Mouse (Mus musculus): Measurements from ENCODE around the gene Bglap3.
A peak's percentile ranks its signal among the peaks of the same experiment; 100 is the strongest.
"Not testable (repeated sequence)": the region's sequence is repeated elsewhere in the genome, so short reads cannot be mapped to it uniquely, and the experiment has no call there.

Bglap3 gene

DNA sequence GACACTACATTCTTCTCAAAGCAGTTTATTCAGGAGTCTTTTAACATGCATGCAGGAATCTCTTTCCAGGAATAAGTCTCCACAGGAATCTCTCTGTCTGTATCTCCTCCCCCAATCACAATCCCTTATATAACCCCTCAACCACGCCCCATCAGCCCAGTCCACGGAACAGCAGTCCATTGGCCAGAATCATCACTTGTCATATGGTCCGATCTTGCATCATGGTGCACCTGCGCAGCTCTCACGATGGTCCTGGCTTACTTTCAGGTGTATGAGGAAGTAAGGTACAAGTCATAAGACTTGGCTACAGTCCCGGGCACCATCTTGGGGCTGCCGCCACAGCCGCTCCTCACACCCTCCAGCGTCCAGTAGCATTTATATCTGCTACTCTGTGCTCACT is at the start of gene Bglap3:
Gene Bglap3 (minus strand): TSS at position 101 of the 400 bp plus-strand sequence.
- DNase-seq: not testable (repeated sequence)

DNA sequence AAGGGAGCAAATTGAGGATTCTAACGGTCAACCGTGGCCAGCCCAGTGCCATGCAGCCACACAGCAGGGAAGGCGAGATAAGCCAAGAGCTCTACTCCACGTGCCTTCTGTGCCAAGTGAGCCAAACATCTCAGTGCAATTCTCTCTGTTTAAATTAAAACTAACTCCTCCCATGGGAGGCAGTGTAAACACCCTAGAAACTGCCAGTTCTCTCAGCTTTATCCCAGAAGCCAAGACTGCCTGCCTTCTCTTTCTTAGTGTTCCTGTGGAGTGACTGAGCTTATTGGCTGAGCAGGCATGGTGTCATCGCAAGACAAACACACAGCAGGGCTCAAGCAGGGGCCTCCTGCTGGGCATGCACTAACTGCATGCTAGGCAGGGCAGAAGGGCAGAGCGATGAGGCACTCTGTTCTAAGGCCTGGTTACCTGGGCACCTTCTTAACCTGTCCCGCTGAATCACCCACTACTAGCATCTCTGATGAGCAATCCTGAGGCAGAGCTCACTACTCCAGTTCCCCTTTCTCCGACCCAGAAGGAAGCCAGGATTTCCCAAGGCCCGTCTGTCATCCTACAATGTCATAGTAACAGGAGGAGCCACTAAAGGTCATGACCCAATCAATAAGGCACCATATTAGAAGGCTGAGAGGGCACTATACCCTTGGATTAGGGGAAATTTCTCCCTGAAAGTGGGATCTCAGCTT is 49.6 kb upstream of the Bglap3 start:
- DNase-seq: peak; percentile 34 to 84

DNA sequence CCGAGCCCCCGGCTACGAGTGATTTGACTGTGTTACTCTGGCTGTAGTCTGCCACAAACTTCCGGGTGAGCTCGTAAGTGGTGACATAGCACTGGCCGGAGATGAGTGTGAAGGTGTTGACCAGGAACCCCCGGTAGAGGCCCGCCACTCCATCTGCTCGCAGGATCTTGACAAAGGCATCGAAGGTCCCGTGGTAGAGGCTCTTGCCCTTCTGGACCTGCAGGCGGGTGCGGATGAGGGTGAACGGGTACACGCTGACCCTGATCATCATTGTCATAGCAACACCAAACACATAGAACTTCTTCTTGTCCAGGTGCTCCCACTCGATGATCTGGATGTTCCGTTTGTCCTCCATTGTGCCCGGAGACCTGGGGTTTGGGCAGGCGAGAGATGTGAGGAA is 48.2 kb upstream of the Bglap3 start:
- DNase-seq: peak in 1 of 2 experiments; percentile 81

DNA sequence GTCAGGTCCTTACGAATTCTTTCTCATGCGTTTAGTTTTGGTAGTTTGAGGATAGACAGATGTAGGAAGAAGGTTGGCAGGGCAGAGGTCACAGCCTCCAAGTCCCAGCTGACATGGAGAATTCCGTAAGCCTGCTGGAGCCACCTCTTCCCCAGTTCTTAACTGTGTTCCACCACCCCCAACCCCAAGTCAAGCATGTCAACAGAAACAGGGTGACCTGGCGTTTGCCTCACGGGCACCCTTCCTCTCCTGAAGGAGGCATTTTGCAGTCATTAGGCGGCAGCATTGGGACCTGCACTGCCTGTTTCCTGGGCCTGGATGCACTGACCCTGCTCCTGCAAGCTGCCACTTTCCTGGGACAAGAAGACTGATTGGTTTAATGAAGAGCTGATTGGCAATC is 45.5 kb upstream of the Bglap3 start:
- DNase-seq: no peak

DNA sequence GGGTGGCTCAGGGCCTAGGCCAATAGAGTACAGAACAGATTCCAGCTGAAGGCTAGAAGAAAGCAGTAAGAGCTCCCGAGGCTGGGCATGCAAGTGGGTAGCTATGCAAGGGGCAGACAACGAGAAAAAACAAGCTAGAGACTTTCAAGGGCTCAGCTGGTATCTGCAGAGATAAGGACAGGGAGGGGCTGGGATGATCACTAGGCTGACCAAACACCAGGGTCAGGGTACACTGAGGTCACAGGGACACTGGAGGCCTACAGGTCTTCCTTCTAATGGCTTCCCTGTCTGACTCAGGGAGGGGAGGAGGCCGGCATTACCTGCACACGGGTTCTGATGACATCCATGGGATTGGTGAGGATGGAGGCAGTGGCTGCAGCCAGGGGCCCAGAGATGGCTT is 43.1 kb upstream of the Bglap3 start:
- DNase-seq: no peak

DNA sequence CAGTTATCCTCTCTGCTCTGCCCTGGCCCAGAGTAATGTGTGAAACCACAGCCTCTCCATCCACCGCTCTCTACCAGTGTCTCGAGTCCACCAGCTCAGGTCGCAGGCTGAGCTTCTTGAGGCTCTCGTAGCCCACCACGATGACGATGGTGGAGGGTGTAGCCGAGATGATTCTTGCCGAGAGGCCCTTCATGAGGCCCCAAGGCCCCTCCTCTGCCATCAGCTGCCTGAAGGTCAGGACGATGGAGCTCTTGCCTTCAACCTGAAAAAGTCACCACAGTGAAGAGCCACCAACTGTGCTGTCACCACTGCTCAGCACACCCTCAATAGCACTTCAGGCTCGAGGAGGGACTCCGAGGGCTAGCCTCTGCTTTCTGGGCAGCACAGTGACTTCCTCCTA is 40.1 kb upstream of the Bglap3 start:
- DNase-seq: no peak

DNA sequence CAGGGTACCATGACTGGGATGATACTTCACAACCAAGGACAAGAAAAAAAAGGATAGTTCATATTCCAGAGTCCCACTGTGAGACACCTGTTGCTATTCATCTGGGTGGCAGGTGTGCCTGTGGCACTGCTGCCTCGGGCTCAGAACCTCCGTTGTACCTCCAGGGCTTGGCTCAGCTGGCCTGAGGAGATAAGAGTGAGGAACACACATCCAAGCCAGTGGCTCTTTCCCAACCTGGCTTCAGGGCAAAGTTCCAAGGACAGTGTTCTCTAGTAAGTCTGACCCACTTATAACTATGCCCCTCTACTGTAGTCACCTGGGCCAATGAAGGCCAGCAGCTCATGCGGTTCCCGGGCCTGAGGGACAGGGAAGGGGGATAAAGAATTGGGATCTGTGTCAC is 39.1 kb upstream of the Bglap3 start:
- no peak for DNase-seq

DNA sequence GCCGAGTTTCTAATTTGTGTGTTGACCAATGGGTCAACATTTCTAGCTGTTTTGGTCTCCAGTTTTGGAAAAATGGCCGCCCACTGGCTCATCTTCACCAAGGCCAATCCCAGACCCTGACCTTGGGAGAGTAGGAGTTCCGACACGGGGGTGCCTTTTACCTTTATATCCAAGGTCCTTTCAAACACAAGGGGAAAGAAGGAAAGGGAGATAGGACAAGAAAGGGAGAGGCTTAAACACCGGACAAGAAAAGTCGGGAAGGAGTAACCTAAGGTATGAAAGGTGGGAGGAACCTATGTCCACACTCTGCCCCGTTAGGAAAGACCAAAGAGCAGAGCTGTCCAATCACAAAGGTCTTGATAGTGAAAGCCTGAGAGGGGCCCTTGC is 38.1 kb upstream of the Bglap3 start:
- DNase-seq: peak in 1 of 2 experiments; percentile 58

DNA sequence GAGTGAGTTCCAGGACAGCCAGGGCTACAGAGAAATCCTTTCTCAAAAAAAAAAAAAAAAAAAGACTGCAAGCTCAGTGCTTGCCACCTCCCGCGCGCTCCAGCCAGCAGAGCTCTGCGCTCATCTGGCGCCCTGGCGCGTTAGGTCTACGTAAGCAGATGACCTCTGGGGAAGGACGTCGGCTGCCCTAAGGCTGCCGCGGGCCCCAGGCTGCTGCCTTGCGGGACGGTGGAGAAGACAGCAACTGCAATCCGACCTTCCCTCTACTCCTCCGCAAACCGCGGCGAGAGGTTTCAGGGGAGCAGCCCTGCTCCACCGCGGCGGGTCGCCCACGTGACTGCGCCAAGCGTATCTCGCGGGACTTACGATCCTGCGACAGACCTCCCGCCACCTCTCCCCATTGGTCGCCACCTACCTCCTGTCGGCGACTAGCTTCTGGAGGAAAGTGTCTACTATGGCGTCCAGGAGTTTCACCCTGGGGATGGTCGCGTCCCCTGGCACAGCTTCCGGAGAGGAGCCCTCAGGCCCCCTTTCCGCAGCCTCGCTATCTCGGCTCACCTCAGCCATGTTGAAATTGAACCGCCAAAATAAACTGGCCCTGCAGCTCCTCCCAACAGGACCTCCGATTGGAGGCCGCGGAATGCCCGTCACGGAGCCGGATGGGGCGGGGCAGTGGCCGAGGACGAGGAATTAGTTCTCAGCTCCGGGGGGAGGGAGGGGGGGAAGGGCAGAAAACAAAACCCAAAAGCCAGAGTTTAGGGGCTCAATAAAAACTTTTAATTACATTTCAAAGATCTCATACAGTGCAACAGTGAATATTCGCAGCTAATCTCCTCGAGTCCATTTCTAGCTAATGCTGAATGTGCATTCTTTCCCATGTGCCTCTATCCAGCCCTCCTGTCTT is 37.5 kb upstream of the Bglap3 start, which contains the start of gene Pmf1:
Gene Pmf1 (minus strand): TSS at position 591 of the 904 bp plus-strand sequence.
- DNase-seq: peak; percentile 96 to 98

DNA sequence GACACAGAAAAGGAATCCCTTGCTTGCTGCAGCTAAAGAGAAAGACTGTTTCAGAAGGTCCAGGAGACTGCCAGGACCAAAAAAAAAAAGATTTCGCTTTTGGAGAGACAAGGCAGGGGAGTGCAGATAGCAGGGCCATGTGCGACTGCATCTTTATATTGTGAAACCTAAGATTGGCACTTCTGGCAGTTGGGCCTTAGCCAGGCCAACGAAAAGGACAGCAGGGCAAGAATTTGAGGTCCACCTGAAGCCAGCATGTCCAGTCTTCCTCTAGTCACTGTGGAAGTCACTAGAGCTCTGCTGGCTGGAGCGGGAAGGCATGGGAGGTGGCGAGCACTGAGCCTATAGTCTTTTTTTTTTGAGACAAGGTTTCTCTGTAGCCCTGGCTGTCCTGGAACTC is 36.4 kb upstream of the Bglap3 start:
- peak in 1 of 2 experiments; percentile 42 for DNase-seq

DNA sequence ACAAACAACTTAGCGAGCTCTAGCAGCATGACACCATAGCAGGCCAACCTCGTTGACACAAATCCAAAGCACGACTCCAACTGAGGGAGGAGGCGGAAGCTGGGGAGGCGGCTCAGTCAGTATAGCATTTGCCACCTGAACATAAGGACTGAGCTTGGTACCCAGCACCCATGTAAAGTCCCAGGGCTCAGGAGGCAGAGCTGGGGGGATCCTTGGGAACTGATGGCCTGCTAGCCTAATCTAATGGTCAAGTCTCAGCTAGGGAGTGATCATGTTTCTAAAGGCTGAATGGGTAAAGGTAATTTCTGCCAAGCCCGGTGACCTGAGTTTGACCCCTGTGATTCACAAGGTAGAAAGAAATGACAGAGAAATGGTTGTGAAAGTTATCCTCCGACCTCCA is 35.0 kb upstream of the Bglap3 start:
- peak in 1 of 2 experiments; percentile 10 for DNase-seq

DNA sequence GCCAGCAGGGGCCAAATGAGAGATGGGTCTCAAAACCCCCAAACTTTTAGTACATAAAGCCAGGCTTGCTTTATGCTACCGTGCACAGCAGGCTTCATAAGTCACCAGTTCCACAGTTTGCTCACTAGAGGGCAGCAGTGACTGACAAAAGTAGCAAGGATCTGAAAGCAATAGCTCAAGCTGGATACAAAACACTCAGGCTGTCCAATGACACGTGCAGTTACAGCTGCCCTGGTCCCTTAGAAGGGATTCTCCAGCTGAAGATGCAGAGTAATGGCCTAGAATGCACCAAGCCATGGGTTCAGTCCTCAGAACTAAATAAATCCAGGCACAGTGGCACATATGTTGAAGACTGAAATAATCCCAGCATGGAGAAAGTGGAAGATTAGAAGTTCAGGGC is 34.5 kb upstream of the Bglap3 start:
- peak; percentile 71 to 72 for DNase-seq

DNA sequence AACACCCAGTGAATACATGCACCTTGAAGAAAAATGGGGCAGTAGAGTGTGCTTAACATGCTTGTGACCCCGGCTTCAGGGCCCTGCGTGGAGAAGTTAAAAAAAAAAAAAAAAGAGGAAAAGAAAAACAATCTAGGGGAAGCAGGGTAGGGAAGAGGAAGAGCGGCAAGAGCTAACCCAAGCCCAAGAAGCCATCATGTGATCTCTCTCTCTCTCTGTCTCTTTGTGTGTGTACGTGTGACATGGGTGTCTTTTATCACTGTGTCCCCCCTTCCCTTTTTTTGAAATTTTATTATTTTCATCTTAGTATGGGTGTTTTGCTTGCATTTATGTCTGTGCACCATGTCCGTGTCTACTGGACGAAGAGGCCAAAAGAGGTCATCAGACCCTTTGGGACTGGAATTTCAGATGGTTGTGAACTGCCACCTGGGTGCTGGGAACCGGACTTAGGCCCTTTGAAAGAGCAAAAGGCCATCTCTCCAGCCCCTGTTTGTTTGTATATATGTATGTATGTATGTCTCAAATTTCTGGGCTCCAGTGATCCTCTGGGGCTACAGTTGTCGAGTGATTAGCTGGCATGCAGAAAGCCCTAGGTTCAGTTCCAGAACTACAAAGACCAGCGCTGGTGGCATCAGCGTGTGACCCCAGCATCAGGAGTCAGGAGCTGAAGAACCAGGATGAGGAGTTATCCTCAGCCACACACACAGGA is 31.1 kb upstream of the Bglap3 start:
- peak in 1 of 2 experiments; percentile 15 for DNase-seq

DNA sequence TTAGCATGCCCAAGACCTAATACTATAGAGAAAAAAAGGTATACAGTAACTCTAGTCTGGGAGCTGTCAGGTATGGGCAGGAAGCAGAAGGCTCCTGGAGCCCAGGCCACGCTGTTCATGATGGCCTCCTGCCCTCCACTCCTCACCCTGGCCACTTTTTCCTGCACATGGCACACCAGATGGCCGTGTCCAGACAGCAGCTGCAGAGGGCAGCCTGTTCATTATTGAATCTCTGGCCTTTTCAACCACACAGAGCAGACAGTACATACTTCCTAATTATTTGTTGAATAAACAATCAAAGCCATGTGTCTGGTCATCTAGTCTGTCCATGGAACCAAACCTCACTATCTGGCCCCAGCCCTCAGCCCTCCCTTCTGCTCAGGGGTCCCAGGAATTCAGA is 26.1 kb upstream of the Bglap3 start:
- no peak for DNase-seq

DNA sequence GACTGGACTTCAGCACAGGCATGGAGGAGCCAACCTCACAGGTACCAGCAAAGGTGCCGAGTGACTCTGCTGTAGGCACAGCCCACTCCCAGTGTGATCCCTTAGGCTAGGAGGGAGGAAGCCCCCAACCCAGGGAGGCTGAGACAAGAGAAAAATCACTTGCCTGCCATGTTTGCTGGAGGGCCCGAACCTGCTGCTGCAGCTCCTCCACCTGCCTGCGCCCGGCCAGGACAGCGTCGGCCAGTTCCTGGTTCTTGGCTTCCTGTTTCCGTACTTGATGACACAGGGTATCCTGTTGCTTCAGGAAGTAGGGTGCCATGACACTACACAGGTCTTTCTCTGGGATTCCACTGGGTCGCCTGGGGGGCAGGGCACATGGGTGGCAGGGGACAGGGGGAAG is 23.2 kb upstream of the Bglap3 start:
- DNase-seq: no peak

DNA sequence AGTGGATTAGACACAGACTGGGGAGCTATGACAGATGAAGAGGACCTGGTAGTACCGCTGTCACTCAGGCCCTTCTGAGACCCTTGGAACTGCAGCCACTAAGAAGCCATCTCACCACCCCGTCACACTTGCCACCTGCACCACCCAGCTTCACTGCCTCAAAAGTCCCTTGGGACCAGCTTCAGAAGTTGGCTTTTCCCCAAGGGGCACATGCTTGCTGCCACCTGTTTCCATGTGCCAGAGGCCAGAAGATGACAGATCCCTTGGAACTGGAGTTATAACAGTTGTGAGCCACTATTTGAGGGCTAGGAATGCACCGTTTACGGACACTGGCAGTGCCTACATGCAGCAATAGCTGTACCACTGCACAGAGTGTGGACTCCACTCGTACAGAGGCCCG is 22.7 kb upstream of the Bglap3 start:
- DNase-seq: no peak

DNA sequence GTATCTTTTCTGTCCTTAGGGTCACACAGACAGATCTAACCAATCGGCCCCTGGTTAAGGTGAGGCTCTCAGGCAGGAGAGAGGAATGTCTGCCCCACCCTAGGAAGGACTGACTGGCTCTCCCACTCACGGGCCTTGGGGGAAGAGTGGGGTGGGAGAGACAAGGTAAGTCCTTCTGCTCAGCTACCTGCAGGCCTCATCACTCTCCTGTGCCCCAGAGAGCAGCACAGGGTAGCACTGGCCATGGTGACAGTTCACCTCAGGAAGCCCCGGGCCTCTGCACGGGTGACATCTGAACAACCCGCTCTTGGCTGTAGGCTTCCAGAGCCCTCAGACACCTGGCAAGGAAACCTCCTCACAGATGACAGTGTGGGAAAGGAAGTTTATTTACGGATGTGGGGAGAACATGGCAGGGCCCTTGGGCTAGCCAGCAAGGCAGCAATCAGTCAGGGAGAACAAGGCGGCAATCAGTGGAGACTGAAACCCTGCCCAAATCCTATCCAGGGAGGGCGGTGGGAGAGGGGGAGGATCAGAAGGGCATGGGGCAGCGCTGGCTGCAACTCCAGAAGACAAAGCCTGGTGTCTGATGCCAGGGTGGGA is 21.3 kb upstream of the Bglap3 start:
- no peak for DNase-seq

DNA sequence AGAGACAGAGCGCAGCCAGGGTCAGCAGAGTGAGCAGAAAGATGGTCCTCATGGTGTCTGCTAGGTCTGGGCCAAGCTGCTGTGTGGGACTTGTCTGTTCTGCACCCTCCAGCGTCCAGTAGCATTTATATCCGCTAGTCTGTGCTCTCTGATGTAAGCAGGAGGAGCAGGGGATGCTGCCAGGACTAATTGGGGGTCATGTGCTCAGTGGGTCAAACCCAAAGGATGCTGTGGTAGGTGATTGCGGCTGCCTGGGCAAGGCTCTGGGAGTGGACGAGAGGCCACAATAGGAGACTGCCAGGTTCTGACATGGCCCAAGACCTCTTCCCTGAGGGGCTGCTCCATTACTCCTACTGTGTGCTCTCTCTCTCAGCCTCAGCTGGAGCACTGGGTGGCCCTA is 11.8 kb upstream of the Bglap3 start, which contains the start of gene Bglap:
Gene Bglap (minus strand): TSS at position 101 of the 400 bp plus-strand sequence.
- no peak for DNase-seq

DNA sequence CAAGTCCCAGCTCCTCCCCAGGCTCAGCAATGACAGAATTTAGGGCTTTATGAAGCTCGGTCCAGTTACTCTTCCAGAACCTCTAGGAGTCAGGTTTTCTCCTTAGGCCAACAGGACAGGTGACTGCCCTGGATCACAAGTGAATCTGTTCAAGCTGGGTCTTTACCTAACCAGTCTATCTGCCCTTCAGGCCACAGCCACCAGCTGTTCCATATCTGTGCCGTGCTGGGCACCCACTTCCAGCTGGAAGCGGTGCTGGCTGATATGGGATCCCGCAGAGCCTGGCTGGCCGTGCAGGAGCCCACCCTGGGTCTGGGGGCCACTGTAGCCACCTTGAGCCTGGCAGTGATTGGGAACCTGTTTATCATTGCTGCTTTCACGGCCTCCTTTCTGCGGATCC is 9.8 kb upstream of the Bglap3 start:
- DNase-seq: not testable (repeated sequence)

DNA sequence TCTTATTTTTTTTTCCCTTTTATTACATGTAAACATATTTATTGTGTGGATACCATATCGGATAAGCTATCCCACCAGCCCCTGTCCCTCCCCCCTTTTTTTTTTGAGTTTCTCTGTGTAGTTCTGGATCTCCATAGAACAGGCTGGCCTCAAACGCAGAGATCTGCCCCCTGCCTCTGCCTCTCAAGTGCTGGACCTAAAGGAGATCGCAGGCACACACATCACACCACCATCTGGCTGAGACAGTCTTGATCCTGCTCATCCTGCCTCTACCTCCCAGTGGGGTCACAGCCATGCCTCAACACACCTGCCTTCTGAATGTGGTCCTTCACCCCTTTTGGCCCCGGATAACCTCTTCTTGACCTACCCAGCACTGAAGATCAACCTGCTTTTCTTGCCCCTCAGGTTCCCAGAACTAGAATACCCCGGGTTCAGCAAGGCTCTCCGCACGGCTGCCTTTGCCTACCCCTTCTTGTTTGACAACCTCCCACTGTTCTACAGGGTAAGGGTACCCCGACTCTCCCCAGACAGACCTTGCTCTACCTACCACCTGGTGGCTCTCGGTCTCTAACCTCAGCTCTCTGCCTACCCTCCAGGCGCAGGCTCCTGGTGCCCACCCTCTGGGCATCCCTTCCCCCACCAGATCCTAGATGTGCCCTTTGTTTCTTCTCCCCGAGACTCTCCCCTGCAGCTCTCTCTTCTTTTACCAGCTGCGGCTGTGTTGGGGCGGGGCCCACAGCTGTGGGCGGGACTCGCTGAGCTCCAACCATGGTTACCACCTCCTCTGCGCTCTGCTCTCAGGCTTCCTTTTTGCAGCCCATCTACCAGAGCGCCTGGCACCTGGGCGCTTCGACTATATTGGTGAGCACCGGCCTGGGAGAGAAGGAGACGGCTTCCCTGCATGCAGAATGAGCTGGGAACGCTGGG is 9.1 kb upstream of the Bglap3 start:
- peak; percentile 37 to 57 for DNase-seq

DNA sequence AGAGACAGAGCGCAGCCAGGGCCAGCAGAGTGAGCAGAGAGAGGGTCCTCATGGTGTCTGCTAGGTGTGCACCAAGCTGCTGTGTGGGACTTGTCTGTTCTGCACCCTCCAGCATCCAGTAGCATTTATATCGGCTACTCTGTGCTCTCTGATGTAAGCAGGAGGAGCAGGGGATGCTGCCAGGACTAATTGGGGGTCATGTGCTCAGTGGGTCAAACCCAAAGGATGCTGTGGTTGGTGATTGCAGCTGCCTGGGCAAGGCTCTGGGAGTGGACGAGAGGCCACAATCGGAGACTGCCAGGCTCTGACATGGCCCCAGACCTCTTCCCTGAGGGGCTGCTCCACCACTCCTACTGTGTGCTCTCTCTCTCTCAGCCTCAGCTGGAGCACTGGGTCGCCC is 6.1 kb upstream of the Bglap3 start, which contains the start of gene Bglap2:
Gene Bglap2 (minus strand): TSS at position 101 of the 400 bp plus-strand sequence.
- DNase-seq: not testable (repeated sequence)

All from kidney, postnatal 25 days (tissue).